Mouse (Mus musculus) ES-E14 (cell line): ENCODE data around the gene Canx.

ENCODE experiments used
- HCFC1 ChIP-seq: IDR thresholded peaks from 2 replicates; pipeline ENCODE4 v1.6.1; 2012; ENCODE audit warnings: low read length, inconsistent platforms, borderline replicate concordance; ENCODE audit not compliant: insufficient read depth
- ZC3H11A ChIP-seq: IDR thresholded peaks from 2 replicates; pipeline ENCODE4 v1.6.1; 2012; ENCODE audit warnings: low read depth, mild to moderate bottlenecking, inconsistent platforms, low read length, borderline replicate concordance
- ZNF384 ChIP-seq: IDR thresholded peaks from 2 replicates; pipeline ENCODE4 v1.6.1; 2012; ENCODE audit warnings: low read depth, low read length, inconsistent platforms

DNA sequence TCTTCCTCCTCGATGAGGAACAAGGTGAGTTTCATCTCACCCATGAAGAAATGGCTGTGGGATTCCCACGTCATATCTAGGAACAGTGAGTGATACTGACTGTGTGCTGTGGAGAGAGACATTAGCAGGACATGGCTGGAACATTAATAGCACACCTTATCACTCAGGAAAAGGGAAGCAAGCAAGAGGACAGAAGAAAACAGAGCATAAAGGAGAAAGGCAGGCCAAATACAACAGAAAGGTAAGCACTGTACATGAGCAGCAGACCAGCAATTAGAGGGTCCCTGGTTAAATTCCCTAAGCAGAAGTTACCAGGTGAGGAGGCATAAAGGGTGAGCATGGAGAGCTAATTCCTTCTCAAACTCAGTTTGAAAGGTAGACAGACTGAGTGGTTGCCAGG lies 50.4 kb downstream of the Canx start:
- TF ChIP-seq ZC3H11A (no peak), ZNF384 (no peak), HCFC1 (no peak)
